Mouse (Mus musculus) activated CD4-positive, CD25-positive, alpha-beta regulatory T cell (primary cell): ENCODE data around the gene Cdkal1. TPM values are rescaled to one million over a fixed set of nuclear protein-coding genes. Genes with fewer than 3 reads are reported as not detected.

Experiments
- polyA plus RNA-seq, 2 experiments: library from polyadenylated mRNA; unstranded; fragments of 100-300 nt; shearing (Covaris generic); gene quantifications; one replicate each; pipeline ENCODE4 v1.2.1; 2017

The Cdkal1 gene
- 10 to 100 TPM; 36.0 to 46.3 TPM for polyA plus RNA-seq

GRCm38 (mm10) chr13:29855281-29856031, at the start of gene Cdkal1:
Cdkal1 (minus strand) TSS chr13:29855674.

Other genes with a start within 250 kb of the Cdkal1 start
- gene E2f3, start 130.4 kb upstream of the Cdkal1 start, polyA plus RNA-seq, result 1 to 10 TPM; 3.4 to 6.2 TPM